Mouse (Mus musculus) kidney, embryonic 14.5 days (tissue): ENCODE results near the gene Tsc2. TPM values are rescaled to one million over a fixed set of nuclear protein-coding genes. Genes with fewer than 3 reads are reported as not detected.
A peak's percentile ranks its signal among the peaks of the same experiment; 100 is the strongest.

Experiments used
- ATAC-seq: fragments of 200-750 bp; cut with Nextera tagmentation; 2 replicates; pipeline ENCODE4 v1.8.0; 2017; ENCODE audit warnings: moderate number of reproducible peaks, mild to moderate bottlenecking, moderate TSS enrichment, moderate library complexity; ENCODE audit not compliant: low FRiP score, low TSS enrichment
- H3K27ac ChIP-seq: fragments of 300-500 bp; sonication (generic); 2 replicates; pipeline ENCODE4 v1.5.1; 2014; ENCODE audit warnings: low read depth, mild to moderate bottlenecking, low read length, moderate library complexity, mixed read lengths
- H3K27me3 ChIP-seq: fragments of 300-500 bp; sonication (generic); 2 replicates; pipeline ENCODE4 v1.6.1; 2014; ENCODE audit warnings: mild to moderate bottlenecking, low read length; ENCODE audit not compliant: control insufficient read depth, insufficient read depth
- H3K36me3 ChIP-seq: fragments of 300-500 bp; sonication (generic); 2 replicates; pipeline ENCODE4 v1.6.1; 2014; ENCODE audit warnings: low read length, mixed read lengths; ENCODE audit not compliant: control insufficient read depth, insufficient read depth
- H3K4me1 ChIP-seq: fragments of 300-500 bp; sonication (generic); 2 replicates; pipeline ENCODE4 v1.6.1; 2014; ENCODE audit warnings: low read length, mixed read lengths; ENCODE audit not compliant: control insufficient read depth, insufficient read depth
- H3K4me2 ChIP-seq: fragments of 300-500 bp; sonication (generic); replicated peaks from 2 replicates; pipeline ENCODE4 v1.6.1; 2014; ENCODE audit warnings: low read depth, mild to moderate bottlenecking, low read length
- H3K4me3 ChIP-seq: fragments of 300-500 bp; sonication (generic); 2 replicates; pipeline ENCODE4 v1.5.1; 2014; ENCODE audit warnings: mild to moderate bottlenecking, low read length
- H3K9ac ChIP-seq: fragments of 300-500 bp; sonication (generic); 2 replicates; pipeline ENCODE4 v1.6.1; 2014; ENCODE audit warnings: low read depth, mild to moderate bottlenecking, low read length, moderate library complexity
- H3K9me3 ChIP-seq: fragments of 300-500 bp; sonication (generic); 2 replicates; pipeline ENCODE4 v1.6.1; 2016; ENCODE audit warnings: low read length; ENCODE audit not compliant: control insufficient read depth
- WGBS: fragments of 180-500 bp; shearing (Covaris S2); extraction: QIAGEN DNeasy Blood & Tissue Kit; methylation state at CpG from one replicate; pipeline ENCODE4 v1.1.7; 2014; 5-methylcytosine and 5-hydroxymethylcytosine counted together
- polyA plus RNA-seq: library from polyadenylated mRNA; unstranded; fragments of >200 nt; fragmentation: Nextera tagmentation; extraction: Ambion mirVana; gene quantifications from 2 replicates; pipeline ENCODE4 v1.2.1, GENCODE M21; 2014

The Tsc2 gene
- polyA plus RNA-seq, 1 experiment from 2014 or later = 55.4 TPM

DNA sequence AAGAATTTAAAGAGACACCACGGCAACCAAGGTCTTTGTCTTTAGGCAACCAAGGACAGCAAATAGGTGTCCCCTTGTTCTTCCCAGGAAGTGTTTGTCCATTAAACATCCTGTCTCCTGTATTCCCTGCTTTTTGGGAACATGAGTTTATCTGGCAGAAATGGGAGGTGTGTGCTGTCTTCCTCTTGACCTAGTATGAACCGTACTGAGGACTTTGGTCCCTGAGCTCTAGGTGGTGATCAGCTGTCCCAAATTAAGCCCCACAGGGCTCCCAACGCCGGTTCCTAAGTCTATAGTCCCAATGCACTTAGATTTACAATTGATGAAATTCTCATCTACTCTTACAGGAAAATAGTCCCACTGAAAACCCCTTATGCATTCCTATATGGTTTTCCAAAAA, 18.3 kb upstream of the Tsc2 start:
- H3K36me3 ChIP-seq = no peaks in the 10 kb centered on the region
- peak overlapping the region; percentile 90; the same call in 1 of the 2 replicates for H3K9ac ChIP-seq
- H3K4me3 ChIP-seq = peak overlapping the region; percentile 77; the same call in 1 of the 2 replicates
- WGBS = 81% methylated on average over 4 of the region's 4 CpGs
- ATAC-seq = no peak
- H3K27me3 ChIP-seq = no peaks in the 10 kb centered on the region
- peaks cover 23% of the 10 kb centered on the region for H3K4me1 ChIP-seq
- peak overlapping the region; percentile 97 for H3K4me2 ChIP-seq
- no peaks in the 10 kb centered on the region for H3K9me3 ChIP-seq
- no peak overlapping the region for H3K27ac ChIP-seq

DNA sequence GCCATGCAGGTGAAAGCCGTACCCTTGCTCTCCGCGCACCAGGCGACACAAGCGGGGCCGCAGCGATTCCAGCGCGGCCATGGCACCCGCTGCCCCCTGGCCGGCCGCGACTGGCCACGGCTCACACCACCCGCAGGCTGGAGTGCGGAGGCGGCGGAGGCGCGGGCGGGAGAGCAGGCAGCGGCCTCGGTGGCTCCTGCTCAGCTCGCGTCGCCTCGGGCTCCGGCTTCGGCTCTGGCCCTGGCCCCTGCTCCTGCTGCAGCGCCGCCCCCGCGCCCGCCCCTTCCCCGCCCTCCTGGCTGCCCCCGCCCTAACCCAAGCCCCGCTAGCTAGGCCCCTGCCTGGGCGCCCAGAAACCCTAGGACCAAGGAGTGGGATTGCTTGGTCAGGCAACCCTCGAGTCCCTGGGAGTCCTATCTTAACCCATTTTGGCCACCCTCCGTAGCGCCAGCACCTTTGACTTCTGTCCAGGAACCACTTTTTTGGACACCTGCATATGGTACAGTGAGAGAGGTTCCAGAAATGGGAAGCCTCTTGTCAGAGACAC, 17.7 kb upstream of the Tsc2 start, which contains the start of gene Slc9a3r2:
Gene Slc9a3r2, minus strand, starts transcription at position 258 of the 547 bp plus-strand sequence.
- H3K4me3 ChIP-seq = peak within 1 kb of the TSS; percentile 77
- peak within 1 kb of the TSS; percentile 90 for H3K9ac ChIP-seq
- H3K4me2 ChIP-seq = peak within 1 kb of the TSS; percentile 97
- no peaks in the 10 kb centered on the region for H3K9me3 ChIP-seq
- ATAC-seq = peak; percentile 70
- H3K27ac ChIP-seq = peak within 1 kb of the TSS; percentile 62; the same call in 1 of the 2 replicates
- peaks cover 27% of the 10 kb centered on the region for H3K4me1 ChIP-seq
- no peaks in the 10 kb centered on the region for H3K36me3 ChIP-seq
- H3K27me3 ChIP-seq = no peaks in the 10 kb centered on the region
- under 1% methylated on average over 39 of the region's 41 CpGs for WGBS

DNA sequence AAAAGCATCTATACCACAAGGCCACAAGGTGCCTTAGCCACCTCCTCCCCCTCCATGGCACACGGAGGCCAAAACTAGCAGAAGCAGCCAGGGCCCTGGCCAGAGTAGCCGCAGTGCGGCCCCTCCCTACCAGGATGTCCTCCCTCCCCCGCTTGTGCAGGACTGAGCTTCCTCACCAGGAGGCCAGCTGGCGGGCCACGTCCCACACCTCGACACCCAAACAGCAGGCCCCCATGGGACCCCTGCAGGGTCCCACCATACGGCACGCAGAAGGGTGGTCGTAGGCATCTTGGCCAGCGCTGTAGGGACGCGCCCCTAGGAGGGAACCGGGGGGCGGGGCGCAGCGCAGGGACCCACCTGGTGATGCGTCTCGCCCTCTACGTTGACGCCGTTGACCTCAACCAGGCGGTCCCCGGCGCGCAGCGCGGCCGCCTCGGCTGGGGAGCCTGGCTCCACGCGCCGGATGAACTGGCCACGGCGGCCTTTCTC, 17.2 kb upstream of the Tsc2 start:
- H3K27ac ChIP-seq = peak overlapping the region; percentile 62; the same call in 1 of the 2 replicates
- peaks cover 32% of the 10 kb centered on the region for H3K4me1 ChIP-seq
- no peaks in the 10 kb centered on the region for H3K27me3 ChIP-seq
- H3K36me3 ChIP-seq = no peaks in the 10 kb centered on the region
- peak; percentile 43 for ATAC-seq
- peak overlapping the region; percentile 90 for H3K9ac ChIP-seq
- peak overlapping the region; percentile 97 for H3K4me2 ChIP-seq
- WGBS = 0% methylated on average over 25 of the region's 35 CpGs
- no peaks in the 10 kb centered on the region for H3K9me3 ChIP-seq
- peak overlapping the region; percentile 77 for H3K4me3 ChIP-seq

DNA sequence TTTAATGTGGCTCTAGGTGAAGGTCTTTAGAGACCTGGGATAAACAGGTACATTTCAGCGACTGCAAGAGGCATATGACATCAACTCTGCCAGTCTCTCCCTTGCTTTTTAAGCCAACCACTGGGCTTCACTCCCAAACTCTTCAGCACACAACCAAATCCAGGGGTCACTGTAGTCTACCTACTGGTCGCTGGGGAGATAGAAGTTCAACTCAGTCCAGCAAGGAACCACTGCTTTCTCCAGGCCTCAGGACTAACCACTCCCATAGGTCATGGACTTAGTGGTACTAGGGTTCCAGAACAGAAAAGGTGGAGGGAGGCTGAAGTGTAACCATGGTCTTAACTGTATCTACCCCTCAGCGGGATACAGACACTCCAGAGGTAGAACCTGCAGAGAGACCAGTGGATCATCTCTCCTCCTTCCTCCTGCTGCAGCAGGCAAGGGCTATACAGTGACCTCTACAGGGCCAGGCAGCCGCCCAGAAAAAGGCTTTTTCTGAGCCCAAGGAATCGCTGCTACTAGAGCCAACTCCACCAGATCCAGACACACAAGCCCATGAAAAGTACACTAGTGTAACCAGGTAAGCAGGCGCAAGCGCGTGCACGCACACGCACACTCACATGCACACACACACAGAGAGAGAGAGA, 16.4 kb upstream of the Tsc2 start:
- 78% methylated on average over 10 of the region's 10 CpGs for WGBS
- Histone ChIP-seq H3K27me3 (no peaks in the 10 kb centered on the region), H3K4me1 (peaks cover 40% of the 10 kb centered on the region), H3K4me3 (peak overlapping the region; percentile 77), H3K4me2 (peak overlapping the region; percentile 97), H3K9ac (peak overlapping the region; percentile 90; the same call in 1 of the 2 replicates), H3K36me3 (no peaks in the 10 kb centered on the region), H3K9me3 (no peaks in the 10 kb centered on the region), H3K27ac (no peak overlapping the region)
- ATAC-seq = no peak

DNA sequence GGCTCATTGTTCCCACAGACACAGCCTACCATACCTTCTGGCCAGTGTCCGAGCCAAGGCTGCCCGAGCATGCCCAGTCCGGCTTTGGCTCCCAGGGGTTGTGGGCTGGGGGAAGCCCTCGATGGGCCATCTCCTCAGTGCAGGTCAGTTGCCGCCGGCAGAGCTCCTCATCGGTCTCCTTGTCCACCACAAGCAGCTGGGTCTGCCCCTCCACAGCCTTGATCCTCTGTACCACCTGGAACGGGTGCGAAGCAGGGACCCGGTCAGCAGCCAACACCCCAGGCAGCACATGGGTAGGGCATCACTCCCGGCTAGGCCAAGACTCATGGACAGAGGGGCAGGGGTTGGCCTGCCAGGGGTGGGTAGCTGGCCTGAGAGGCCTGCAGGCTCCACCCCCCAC, 15.1 kb upstream of the Tsc2 start:
- Histone ChIP-seq H3K9ac (peak overlapping the region; percentile 37), H3K27ac (peak overlapping the region; percentile 55; the same call in 1 of the 2 replicates), H3K27me3 (no peaks in the 10 kb centered on the region), H3K4me1 (peaks cover 46% of the 10 kb centered on the region), H3K36me3 (no peaks in the 10 kb centered on the region), H3K4me2 (peak overlapping the region; percentile 21), H3K9me3 (no peaks in the 10 kb centered on the region), H3K4me3 (peak overlapping the region; percentile 6; the same call in 1 of the 2 replicates)
- no peak for ATAC-seq
- WGBS = 78% methylated on average over 11 of the region's 11 CpGs

DNA sequence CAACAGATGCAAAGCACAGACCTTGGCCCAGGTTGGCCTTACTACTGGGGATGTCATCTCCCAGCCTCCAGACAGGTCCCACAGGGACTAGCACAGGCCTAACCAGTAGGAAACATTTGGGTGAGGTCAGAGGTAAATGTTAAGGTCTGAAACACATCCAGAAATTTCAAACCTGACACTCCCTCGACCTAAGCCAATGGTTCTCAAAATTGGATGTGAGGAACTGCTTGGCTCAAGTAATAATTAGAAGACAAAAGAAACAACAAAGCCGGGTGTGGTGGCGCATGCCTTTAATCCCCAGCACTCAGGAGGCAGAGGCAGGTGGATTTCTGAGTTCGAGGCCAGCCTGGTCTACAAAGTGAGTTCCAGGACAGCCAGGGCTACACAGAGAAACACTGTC, 14.0 kb upstream of the Tsc2 start:
- WGBS = 86% methylated on average over 4 of the region's 4 CpGs
- Histone ChIP-seq H3K27ac (peak overlapping the region; percentile 51; the same call in 1 of the 2 replicates), H3K27me3 (no peaks in the 10 kb centered on the region), H3K4me3 (no peak overlapping the region), H3K9ac (no peak overlapping the region), H3K9me3 (no peaks in the 10 kb centered on the region), H3K4me2 (no peak overlapping the region), H3K36me3 (peaks cover 5% of the 10 kb centered on the region), H3K4me1 (peaks cover 46% of the 10 kb centered on the region)
- no peak for ATAC-seq

DNA sequence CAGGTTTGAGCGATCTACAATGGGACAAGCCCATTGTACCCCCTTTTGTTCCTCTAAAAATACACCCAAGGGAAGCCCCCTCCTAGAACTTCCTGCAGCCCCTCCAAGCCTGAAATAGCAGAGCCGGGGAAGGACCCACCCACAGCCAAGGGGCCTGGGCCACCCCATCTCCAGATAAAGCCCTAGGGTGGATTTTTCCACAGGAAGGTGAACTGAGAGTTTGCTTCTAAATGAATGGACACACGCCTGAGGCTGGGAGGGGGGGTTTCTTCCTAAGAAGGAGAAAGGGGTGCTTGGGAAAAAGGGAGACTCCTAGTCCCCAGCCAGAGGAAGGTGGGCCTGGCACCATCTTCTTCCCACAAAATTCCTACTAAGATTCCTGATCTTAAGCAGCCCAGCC, 13.5 kb upstream of the Tsc2 start:
- no peak overlapping the region for H3K4me2 ChIP-seq
- no peak for ATAC-seq
- WGBS = 86% methylated on average over 3 of the region's 3 CpGs

DNA sequence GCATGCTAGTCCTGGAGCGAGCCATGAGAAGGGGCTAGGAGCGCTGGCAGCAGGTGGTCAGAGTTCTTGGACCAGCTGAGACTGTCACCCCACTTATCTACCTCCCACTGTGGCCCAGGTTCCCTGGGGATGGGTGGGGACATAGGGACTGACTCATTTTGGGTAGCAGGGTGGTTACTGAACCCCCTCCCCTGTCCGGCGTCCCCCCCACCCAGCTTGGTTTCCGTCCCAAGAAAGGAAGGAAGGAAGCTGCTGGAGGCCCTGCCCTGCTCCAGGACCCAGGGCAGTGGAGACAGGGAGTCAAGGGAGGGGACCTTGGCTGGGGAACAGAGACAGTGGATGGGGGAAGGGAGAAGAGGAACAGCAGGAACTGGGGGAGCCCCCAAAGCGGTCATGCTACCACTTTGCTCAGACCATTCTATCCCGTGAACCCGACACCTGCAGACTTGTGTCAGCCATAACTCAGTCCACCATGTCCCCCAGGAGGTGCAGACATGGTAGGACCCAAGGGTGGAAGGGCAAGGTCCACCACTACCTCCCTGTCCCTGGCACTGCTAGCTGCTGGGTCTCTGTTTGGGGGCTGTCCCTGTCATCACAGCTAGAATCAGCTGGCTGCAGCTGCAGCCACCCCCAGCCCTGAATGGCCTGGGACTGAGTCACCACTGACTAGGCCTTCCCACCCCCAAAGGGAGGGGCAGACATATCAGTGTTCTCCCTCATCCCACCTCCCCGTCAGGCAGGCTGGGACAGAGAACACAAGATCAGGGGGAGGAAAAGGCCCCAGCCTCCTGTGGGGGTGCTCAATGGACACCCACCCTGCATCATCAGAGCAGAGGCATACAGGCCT, 12.7 kb upstream of the Tsc2 start:
- Histone ChIP-seq H3K9ac (no peak overlapping the region; the same call in 1 of the 2 replicates), H3K27ac (peak overlapping the region; percentile 76), H3K4me2 (peak overlapping the region; percentile 22; the same call in 1 of the 2 replicates), H3K27me3 (no peaks in the 10 kb centered on the region), H3K36me3 (peaks cover 15% of the 10 kb centered on the region), H3K4me1 (peaks cover 43% of the 10 kb centered on the region), H3K9me3 (no peaks in the 10 kb centered on the region), H3K4me3 (no peak overlapping the region; the same call in 1 of the 2 replicates)
- 0 out of 2 replicates have a peak, but pooled peaks have one; percentile 5 for ATAC-seq
- WGBS = 71% methylated on average over 9 of the region's 9 CpGs

More for the DNA sequence above, 13.5 kb upstream of the Tsc2 start:
- Histone ChIP-seq H3K27me3 (no peaks in the 10 kb centered on the region), H3K4me3 (no peak overlapping the region), H3K4me1 (peaks cover 46% of the 10 kb centered on the region), H3K9me3 (no peaks in the 10 kb centered on the region), H3K9ac (no peak overlapping the region), H3K36me3 (peaks cover 7% of the 10 kb centered on the region), H3K27ac (no peak overlapping the region; the same call in 1 of the 2 replicates)
